In the genomic region with DNA sequence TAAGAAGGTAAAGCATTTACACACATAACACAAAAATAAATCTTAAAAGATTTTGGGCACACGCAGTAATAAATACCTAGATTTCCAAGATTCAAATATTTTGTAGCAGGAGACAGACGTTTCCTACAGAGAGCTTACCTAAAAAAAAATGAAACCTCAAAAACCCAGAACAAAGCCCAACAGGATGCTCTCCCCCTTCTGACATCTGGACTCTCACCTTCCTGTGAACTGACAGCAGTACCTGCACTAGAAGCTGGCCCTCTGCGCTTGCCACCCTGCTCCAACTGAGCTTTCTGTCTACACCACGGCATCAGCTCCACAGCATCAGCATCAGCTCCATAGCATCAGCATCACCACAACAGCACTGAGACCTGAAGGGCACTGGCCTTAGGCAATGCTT, we compare ENCODE assay signal across 12 mouse cellular contexts.
"Had no signal": no experiment of that assay in that cellular context is flagged by ENCODE, and none has a peak within 500 bp of the region (broad histone marks: within the 10 kb centered on the region; RNA-seq: fewer than 3 reads in every experiment).

No protein-coding gene starts in this region.

- H3K4me2 ChIP-seq: kidney, embryonic 15.5 days; liver, embryonic 11.5 days; liver, embryonic 15.5 days; neural tube, embryonic 13.5 days; stomach, embryonic 15.5 days had no signal

- DNase-seq: lung, adult 2 months; lung, postnatal 36 days; right cerebral cortex, postnatal 4 days; spleen, adult 18-20 months had no signal

- H3K9me3 ChIP-seq: kidney, embryonic 15.5 days; limb, embryonic 10.5 days; liver, embryonic 15.5 days; neural tube, embryonic 13.5 days; stomach, embryonic 15.5 days had no signal

- ATAC-seq: hindbrain, postnatal 0 days; intestine, embryonic 16.5 days had no signal

- H3K4me3 ChIP-seq: kidney, embryonic 15.5 days; limb, embryonic 10.5 days; liver, embryonic 15.5 days; neural tube, embryonic 13.5 days; stomach, embryonic 15.5 days had no signal

- H3K9ac ChIP-seq: kidney, embryonic 15.5 days; liver, embryonic 15.5 days; neural tube, embryonic 13.5 days; stomach, embryonic 15.5 days had no signal

- H3K36me3 ChIP-seq: stomach, embryonic 15.5 days had no signal

- H3K27ac ChIP-seq: liver, embryonic 15.5 days; stomach, embryonic 15.5 days had no signal

- H3K27me3 ChIP-seq: kidney, embryonic 15.5 days; liver, embryonic 15.5 days; neural tube, embryonic 13.5 days; stomach, embryonic 15.5 days had no signal
